Mouse (Mus musculus): Measurements from ENCODE around the gene Brpf3.

DNA sequence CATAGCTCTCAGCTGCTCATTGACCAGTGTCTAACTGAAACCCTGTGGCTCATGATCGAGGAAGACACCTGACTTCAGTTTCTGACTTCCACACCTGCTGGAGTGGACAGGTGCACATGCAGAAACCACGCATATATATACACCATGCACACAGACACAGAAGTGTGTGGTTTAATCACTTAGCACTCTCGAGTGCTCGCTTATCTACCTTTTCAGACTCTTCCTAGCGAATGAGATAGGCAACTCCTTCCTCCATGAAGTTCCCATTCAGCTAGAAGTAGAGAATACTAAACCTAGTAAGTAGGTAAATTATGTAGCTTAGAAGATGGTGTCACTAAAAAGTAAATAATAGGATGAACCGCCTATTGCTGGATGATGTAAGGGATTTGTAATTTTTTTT lies 4.1 kb downstream of the Brpf3 start:
- TF ChIP-seq CTCF (IDR thresholded peaks at IDR 0.05; ENCODE audit: low read depth) (no peak), EP300 (IDR thresholded peaks at IDR 0.05; ENCODE audit: low read depth) (no peak)

Data from heart, postnatal 0 days (tissue).